Mouse (Mus musculus) hindbrain, embryonic 12.5 days (tissue): Measurements from ENCODE around the gene Nmt2. TPM values are rescaled to one million over a fixed set of nuclear protein-coding genes. Genes with fewer than 3 reads are reported as not detected.

ENCODE experiments used
- ATAC-seq: fragments of 200-750 bp; cut with Nextera tagmentation; 2 replicates; pipeline ENCODE4 v1.8.0; 2017; ENCODE audit warnings: moderate TSS enrichment; ENCODE audit not compliant: low FRiP score
- H3K27ac ChIP-seq: fragments of 300-500 bp; sonication (generic); 2 replicates; pipeline ENCODE4 v1.5.1; 2016; ENCODE audit warnings: mild to moderate bottlenecking
- H3K27me3 ChIP-seq: fragments of 300-500 bp; sonication (generic); 2 replicates; pipeline ENCODE4 v1.6.1; 2016; ENCODE audit warnings: mild to moderate bottlenecking
- H3K36me3 ChIP-seq: fragments of 300-500 bp; sonication (generic); 2 replicates; pipeline ENCODE4 v1.6.1; 2016; ENCODE audit warnings: mild to moderate bottlenecking
- H3K4me1 ChIP-seq: fragments of 300-500 bp; sonication (generic); 2 replicates; pipeline ENCODE4 v1.6.1; 2016
- H3K4me2 ChIP-seq: fragments of 300-500 bp; sonication (generic); replicated peaks from 2 replicates; pipeline ENCODE4 v1.6.1; 2016; ENCODE audit warnings: mild to moderate bottlenecking
- H3K4me3 ChIP-seq: fragments of 300-500 bp; sonication (generic); 2 replicates; pipeline ENCODE4 v1.5.1; 2016; ENCODE audit warnings: mild to moderate bottlenecking
- H3K9ac ChIP-seq: fragments of 300-500 bp; sonication (generic); 2 replicates; pipeline ENCODE4 v1.6.1; 2016; ENCODE audit warnings: mild to moderate bottlenecking, moderate library complexity
- H3K9me3 ChIP-seq: fragments of 300-500 bp; sonication (generic); replicated peaks from 2 replicates; pipeline ENCODE4 v1.6.1; 2016; ENCODE audit warnings: mild to moderate bottlenecking
- WGBS: fragments of 180-500 bp; shearing (Covaris S2); methylation state at CpG from one replicate; pipeline ENCODE4 v1.1.7; 2016; 5-methylcytosine and 5-hydroxymethylcytosine counted together
- polyA plus RNA-seq: library from polyadenylated mRNA; unstranded; fragments of >200 nt; fragmentation: Nextera tagmentation; extraction: Ambion mirVana; gene quantifications from 2 replicates; pipeline ENCODE4 v1.2.1, GENCODE M21; 2016

Gene Nmt2
- polyA plus RNA-seq: 65.0 and 65.3 TPM in 2 replicates

DNA sequence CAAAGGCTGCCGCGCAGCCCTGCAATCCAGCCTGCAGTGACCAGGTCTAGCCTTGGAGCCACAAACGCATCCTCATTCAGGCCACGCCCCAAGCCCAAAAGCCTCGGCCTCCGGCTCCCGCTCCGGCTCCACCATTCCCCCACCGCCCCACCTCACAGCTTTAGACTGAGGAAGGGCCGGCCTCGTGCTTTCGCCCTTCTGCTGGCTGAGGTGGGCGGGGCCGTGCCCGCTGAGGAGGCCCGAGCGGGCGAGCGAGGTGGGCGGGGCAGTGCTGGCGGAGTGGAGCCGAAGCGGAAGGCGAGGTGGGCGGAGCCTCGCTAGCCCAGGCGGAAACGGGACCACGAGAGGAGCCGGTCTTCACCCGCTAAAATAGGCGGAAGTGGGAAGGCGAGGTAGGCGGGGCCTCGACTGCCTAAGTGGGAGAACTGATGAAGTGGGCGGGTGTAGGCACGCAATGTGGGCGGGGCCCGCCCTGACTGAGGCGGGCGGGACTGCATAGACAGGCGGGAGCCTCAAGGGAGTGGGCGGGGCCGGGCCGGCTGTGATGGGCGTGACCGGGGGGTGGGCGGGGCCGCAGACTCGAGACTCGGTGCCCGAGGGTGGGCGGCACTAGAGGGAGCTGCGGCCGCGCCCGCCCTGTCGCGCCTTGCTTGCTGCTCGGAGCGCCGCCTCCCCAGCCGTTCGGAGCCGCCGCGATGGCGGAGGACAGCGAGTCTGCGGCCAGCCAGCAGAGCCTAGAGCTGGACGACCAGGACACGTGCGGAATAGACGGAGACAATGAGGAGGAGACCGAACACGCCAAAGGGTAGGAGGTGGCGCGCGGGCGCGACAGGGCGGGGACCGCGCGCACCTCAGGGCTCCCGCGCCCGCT is at the start of gene Nmt2:
Gene Nmt2, plus strand, starts transcription at position 611 of the 871 bp plus-strand sequence.
- Histone ChIP-seq H3K27me3 (no peaks in the 10 kb centered on the region), H3K4me3 (peak within 1 kb of the TSS; percentile 76), H3K9me3 (no peaks in the 10 kb centered on the region), H3K27ac (peak within 1 kb of the TSS; percentile 91), H3K4me2 (peak within 1 kb of the TSS; percentile 77), H3K36me3 (no peaks in the 10 kb centered on the region), H3K9ac (peak within 1 kb of the TSS; percentile 78), H3K4me1 (peaks cover 11% of the 10 kb centered on the region)
- peak; percentile 97 for ATAC-seq
- WGBS: under 1% methylated on average over 80 of the region's 88 CpGs

DNA sequence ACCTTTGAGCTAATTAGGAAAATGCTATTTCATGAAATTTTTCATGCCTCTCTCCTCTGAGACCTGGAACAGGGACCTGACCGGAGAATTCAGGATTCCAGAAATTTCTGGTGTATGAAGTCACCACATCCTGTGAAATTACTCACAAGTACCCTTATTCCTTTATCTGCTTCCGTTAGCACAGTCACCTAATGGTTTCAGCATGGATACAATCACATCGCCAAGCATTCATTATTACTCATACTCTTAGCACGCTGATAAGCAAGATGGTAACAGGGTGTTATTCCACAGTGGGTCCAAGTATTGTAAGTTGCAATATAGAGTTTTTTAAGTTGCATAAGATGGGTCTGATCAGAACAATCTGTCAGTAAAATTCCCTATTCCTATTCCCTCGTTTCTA is 44.8 kb upstream of the Nmt2 start:
- ATAC-seq: no peak
- H3K4me1 ChIP-seq: no peaks in the 10 kb centered on the region
- no peaks in the 10 kb centered on the region for H3K36me3 ChIP-seq
- H3K4me2 ChIP-seq: no peak overlapping the region
- no peak overlapping the region for H3K9ac ChIP-seq
- no peaks in the 10 kb centered on the region for H3K9me3 ChIP-seq
- H3K4me3 ChIP-seq: no peak overlapping the region
- WGBS: 83% methylated on average over 5 of the region's 5 CpGs
- H3K27ac ChIP-seq: no peak overlapping the region
- no peaks in the 10 kb centered on the region for H3K27me3 ChIP-seq

DNA sequence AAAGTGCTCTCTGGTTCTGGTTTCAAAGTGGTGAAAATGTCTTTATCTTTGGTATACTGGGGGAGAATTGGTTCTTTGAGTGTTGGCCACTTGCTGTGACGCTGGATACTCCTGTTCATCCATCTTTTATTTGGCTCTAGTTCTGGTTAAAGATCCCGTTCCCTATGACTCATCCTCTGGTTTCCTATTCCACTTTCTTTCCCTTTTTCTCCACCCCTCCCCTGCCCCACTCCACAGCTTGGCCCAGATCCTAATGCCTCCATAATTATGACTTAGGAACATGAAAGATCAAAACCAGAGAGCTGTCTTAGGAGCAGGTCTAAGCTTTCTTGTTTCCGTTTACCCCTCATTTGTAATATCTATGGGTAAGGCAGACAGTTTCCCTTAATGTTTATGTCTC is 39.8 kb upstream of the Nmt2 start:
- no peaks in the 10 kb centered on the region for H3K4me1 ChIP-seq
- no peak overlapping the region for H3K27ac ChIP-seq
- no peak overlapping the region for H3K9ac ChIP-seq
- 71% methylated on average over 3 of the region's 3 CpGs for WGBS
- H3K36me3 ChIP-seq: no peaks in the 10 kb centered on the region
- H3K27me3 ChIP-seq: no peaks in the 10 kb centered on the region
- no peaks in the 10 kb centered on the region for H3K9me3 ChIP-seq
- H3K4me2 ChIP-seq: no peak overlapping the region
- no peak for ATAC-seq
- H3K4me3 ChIP-seq: no peak overlapping the region

DNA sequence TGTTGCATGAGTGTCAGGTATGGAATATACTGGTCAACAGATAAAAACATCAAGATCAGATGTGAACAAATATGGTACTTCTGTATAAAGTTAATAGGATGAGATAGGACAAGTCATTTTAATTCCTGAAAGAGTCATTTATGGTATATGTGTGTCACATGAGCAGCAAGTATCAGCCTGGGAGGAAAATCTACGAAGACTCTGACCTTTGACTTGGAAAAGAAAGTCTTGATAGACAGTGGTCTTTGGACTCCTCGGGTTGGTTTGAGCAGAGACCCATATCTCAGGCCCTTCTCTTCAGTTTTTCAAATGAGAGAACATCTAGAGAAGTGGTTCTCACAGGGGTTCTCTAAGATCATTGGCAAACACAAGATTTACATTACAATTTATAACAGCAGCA is 32.7 kb upstream of the Nmt2 start:
- ATAC-seq: no peak
- no peaks in the 10 kb centered on the region for H3K4me1 ChIP-seq
- H3K36me3 ChIP-seq: no peaks in the 10 kb centered on the region
- no peaks in the 10 kb centered on the region for H3K9me3 ChIP-seq
- H3K27ac ChIP-seq: no peak overlapping the region
- WGBS: 74% methylated on average over 2 of the region's 2 CpGs
- H3K4me2 ChIP-seq: no peak overlapping the region
- no peak overlapping the region for H3K9ac ChIP-seq
- no peak overlapping the region for H3K4me3 ChIP-seq
- H3K27me3 ChIP-seq: no peaks in the 10 kb centered on the region

DNA sequence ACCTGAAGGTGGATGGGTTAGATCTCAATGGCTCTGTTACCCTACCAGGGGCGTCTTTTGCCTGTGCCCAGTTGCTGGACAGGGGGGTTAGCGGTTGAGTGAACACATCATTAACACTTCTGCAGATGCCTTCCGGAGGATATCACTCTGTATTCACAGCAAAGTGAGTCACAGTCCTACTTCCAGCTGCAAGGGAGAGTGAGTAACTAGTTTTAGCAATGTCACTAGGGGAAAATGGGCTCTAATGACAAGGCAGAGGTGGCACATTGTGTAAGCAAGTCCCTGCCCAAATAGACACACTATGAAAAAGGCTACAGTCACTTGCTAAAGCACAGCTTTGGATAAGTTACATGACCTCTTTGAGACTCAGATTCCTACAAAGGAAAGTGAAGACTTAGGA is 17.5 kb upstream of the Nmt2 start:
- no peaks in the 10 kb centered on the region for H3K4me1 ChIP-seq
- no peaks in the 10 kb centered on the region for H3K36me3 ChIP-seq
- no peak for ATAC-seq
- no peak overlapping the region for H3K27ac ChIP-seq
- no peaks in the 10 kb centered on the region for H3K27me3 ChIP-seq
- no peak overlapping the region for H3K4me3 ChIP-seq
- WGBS: 88% methylated on average over 3 of the region's 3 CpGs
- H3K9ac ChIP-seq: no peak overlapping the region
- no peak overlapping the region for H3K4me2 ChIP-seq
- H3K9me3 ChIP-seq: no peaks in the 10 kb centered on the region

DNA sequence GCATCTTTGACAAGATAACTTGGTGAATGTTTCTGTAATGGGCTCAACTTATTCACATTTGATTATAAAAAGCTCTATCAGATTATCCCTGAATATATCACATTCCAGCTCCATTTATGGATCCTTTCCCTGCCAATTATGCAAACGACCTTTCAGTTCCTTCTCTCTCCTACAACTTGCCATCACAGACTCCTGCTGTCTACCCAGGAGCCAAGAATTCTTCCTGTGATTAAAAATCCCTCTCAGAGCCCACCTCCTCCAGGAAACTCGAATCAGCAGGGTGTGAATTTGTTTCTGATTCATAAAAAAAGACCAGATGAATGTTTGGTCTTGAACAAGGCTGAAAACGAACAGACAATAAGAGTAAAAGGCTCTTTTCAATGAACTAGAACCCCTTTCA is 16.1 kb upstream of the Nmt2 start:
- H3K9ac ChIP-seq: no peak overlapping the region
- no peaks in the 10 kb centered on the region for H3K4me1 ChIP-seq
- no peaks in the 10 kb centered on the region for H3K9me3 ChIP-seq
- H3K27ac ChIP-seq: no peak overlapping the region
- H3K36me3 ChIP-seq: no peaks in the 10 kb centered on the region
- H3K4me2 ChIP-seq: no peak overlapping the region
- 30% methylated on average over 3 of the region's 3 CpGs for WGBS
- no peaks in the 10 kb centered on the region for H3K27me3 ChIP-seq
- no peak for ATAC-seq
- no peak overlapping the region for H3K4me3 ChIP-seq

DNA sequence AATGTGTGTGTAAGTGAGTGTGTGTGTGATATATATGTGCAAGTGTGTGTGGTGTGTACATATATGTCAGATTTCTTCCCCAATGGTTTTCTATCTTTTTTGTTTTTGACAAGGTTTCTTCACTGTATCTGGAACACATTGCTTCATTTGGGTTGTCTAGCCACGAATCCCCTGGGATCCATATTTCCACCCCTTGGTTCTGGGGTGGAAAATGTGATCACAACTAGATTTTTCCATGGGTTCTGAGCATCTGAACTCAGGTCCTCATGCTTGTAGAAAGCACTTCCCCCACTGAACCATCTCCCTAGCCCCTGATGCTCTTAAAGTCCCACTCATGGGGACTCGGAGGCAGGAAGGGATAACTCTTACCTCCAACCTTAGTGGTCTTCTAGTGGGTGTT is 10.7 kb upstream of the Nmt2 start:
- no peaks in the 10 kb centered on the region for H3K27me3 ChIP-seq
- no peak overlapping the region for H3K27ac ChIP-seq
- no peak overlapping the region for H3K9ac ChIP-seq
- H3K4me2 ChIP-seq: no peak overlapping the region
- no peaks in the 10 kb centered on the region for H3K9me3 ChIP-seq
- WGBS: 87% methylated on average over 2 of the region's 2 CpGs
- no peaks in the 10 kb centered on the region for H3K36me3 ChIP-seq
- H3K4me3 ChIP-seq: no peak overlapping the region
- H3K4me1 ChIP-seq: no peaks in the 10 kb centered on the region
- ATAC-seq: no peak

DNA sequence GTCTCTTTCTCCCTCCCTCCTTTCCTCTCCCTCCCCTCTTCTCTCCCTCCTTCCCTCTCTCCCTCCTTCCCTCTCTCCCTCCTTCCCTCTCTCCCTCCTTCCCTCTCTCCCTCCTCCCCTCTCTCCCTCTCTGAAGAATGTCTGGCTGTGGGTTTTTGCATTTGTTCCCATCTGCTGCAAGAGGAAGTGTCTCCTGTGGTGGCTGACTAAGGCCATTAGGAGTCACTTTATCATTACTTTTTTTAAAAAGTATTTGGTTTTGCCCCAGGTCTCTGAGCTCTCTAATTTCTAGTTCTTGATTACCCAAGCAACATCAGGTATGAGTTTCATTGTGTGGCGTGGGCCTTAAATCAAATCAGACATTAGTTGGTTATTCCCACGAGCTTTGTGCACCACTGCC is 7.9 kb upstream of the Nmt2 start:
- Histone ChIP-seq H3K36me3 (no peaks in the 10 kb centered on the region), H3K4me2 (no peak overlapping the region), H3K9me3 (no peaks in the 10 kb centered on the region), H3K4me3 (no peak overlapping the region), H3K27ac (no peak overlapping the region), H3K27me3 (no peaks in the 10 kb centered on the region), H3K4me1 (no peaks in the 10 kb centered on the region), H3K9ac (no peak overlapping the region)
- ATAC-seq: no peak
- 77% methylated on average over 2 of the region's 2 CpGs for WGBS

DNA sequence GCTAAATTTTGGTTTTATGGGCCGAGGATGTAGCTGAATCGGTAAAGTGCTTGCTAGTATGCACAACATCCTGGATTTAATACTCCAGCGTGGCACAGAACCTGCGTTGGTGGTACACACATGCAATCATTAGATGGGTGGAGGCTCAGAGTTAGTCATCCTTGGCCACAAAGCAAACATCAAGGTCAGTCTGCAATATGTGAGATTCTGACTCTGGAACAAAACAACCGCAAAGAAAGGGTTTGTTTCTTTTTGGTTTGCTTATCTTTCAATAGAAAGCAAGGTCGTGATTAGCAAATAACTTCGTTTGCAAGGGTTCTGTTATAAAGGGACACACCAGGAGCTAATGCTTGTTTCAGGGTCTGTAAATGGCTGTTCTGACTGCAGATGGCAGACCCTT is 6.5 kb upstream of the Nmt2 start:
- WGBS: 85% methylated on average over 7 of the region's 7 CpGs
- no peak for ATAC-seq

DNA sequence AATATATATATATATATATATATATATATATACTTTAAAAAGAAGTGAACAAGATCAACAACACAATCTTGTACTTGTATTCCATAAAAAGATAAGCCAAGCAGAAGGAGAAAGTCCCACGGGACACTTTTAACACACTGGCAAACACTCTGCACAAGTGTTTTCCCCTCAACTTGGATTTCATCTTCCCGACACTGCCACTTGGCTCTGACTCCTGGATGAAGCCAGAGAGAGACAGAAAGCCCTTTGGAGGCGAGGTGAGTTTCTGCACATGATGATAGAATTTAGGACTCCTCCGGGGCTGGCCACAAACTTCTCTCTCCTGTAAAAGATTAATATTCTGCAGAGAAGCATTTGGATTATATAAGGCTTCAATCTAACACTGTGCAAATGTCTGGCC is 2.7 kb upstream of the Nmt2 start:
- Histone ChIP-seq H3K36me3 (no peaks in the 10 kb centered on the region), H3K9me3 (no peaks in the 10 kb centered on the region), H3K27me3 (no peaks in the 10 kb centered on the region), H3K4me1 (peaks cover 11% of the 10 kb centered on the region), H3K9ac (no peak overlapping the region), H3K4me2 (no peak overlapping the region), H3K4me3 (no peak overlapping the region), H3K27ac (no peak overlapping the region)
- no peak for ATAC-seq
- WGBS: 86% methylated on average over 4 of the region's 4 CpGs

More for the DNA sequence above, 6.5 kb upstream of the Nmt2 start:
- H3K4me1 ChIP-seq: no peaks in the 10 kb centered on the region
- no peaks in the 10 kb centered on the region for H3K36me3 ChIP-seq
- no peaks in the 10 kb centered on the region for H3K9me3 ChIP-seq
- no peak overlapping the region for H3K27ac ChIP-seq
- no peak overlapping the region for H3K4me3 ChIP-seq
- no peaks in the 10 kb centered on the region for H3K27me3 ChIP-seq
- no peak overlapping the region for H3K9ac ChIP-seq
- no peak overlapping the region for H3K4me2 ChIP-seq

DNA sequence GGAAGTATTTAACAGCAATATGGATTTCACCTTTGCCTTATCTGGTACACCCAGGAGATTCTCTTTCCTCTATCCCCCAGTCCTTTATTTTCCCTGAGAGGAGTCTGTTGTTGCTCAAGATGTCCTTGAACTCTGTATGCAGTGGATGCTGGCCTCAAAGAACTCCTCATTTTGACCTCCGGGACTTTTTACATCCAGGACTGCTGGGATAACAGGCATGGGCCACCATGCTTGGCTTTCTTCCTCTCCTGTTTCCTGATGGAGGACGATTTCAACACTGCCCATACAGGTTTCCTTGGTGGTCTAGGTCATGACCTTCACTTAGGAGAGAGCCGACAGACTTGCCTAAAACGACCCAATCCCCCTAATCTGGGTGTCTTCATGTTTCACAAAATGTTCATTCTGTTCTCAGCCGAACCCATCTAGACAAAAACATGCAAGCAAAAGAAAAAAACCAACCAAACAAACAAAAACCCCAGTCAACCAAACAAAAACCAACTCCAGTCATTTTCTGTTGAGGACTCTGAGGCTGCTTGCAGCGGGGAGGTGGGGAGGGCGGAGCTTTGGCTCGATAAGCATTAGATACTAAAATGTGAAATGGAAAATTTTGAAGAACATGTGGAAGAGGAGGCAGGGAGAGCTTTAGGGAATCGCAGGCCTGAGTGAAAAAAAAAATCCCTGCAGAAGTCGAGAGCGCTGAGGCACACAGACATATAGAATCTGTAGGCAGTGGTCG is 978 bp upstream of the Nmt2 start:
- Histone ChIP-seq H3K9me3 (no peaks in the 10 kb centered on the region), H3K4me3 (peak overlapping the region; percentile 76), H3K36me3 (no peaks in the 10 kb centered on the region), H3K4me1 (peaks cover 11% of the 10 kb centered on the region), H3K27ac (peak overlapping the region; percentile 91), H3K4me2 (peak overlapping the region; percentile 49), H3K27me3 (no peaks in the 10 kb centered on the region), H3K9ac (peak overlapping the region; percentile 61)
- 12% methylated on average over 12 of the region's 12 CpGs for WGBS
- no peak; the same call in 1 of the 2 replicates for ATAC-seq

DNA sequence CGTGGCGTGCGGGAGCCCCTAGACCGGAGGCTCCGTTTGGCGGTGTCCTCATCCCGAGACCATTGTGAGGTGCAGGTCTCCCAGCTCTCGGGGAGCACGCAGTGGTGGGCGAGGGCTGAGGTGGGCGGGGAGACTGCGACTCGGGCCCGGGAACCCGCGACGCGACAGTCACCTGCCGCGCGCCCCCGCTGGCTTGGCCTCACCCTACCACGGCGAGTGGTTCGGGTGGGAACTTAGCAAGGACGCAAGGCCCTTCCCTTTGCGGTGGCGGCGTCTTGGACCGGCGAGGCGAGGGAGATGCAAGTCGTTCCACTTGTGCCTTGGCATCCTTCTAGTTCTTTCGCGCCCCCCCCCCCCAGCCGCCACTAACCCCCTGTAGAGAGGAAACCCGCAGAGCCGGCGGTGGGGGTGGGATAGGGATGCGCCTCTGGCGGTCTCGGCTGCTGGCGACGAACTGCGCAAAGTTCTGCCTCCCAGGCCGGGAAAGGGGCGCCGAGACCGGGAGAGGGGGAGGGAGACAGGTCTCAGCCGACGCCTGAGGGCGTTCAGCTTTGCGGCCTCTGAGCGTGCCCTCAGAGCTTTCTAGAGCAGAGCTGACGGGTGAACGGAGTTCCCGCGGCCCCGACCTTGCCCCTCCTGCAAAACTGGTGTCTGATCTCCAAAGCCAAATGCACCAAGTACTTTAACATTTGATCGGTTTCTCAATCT is 615 bp downstream of the Nmt2 start:
- no peaks in the 10 kb centered on the region for H3K9me3 ChIP-seq
- no peaks in the 10 kb centered on the region for H3K27me3 ChIP-seq
- H3K36me3 ChIP-seq: no peaks in the 10 kb centered on the region
- H3K27ac ChIP-seq: peak overlapping the region; percentile 91
- H3K4me3 ChIP-seq: peak overlapping the region; percentile 76
- peak overlapping the region; percentile 77 for H3K4me2 ChIP-seq
- H3K4me1 ChIP-seq: peaks cover 11% of the 10 kb centered on the region
- peak overlapping the region; percentile 78 for H3K9ac ChIP-seq
- peak; percentile 10 for ATAC-seq
- under 1% methylated on average over 51 of the region's 60 CpGs for WGBS
